Mouse (Mus musculus) heart, adult 2 months (tissue): ENCODE measurements around the gene Lcmt1. TPM values are rescaled to one million over a fixed set of nuclear protein-coding genes. Genes with fewer than 3 reads are reported as not detected.

ENCODE experiments used
- DNase-seq, 2 experiments: peaks; one replicate each; pipeline ENCODE4 v3.0.0; 2021
- H3K27ac ChIP-seq: fragments of 200-600 bp; 2 replicates; pipeline ENCODE4 v1.8.1; 2022
- H3K27me3 ChIP-seq: fragments of 200-500 bp; 2 replicates; pipeline ENCODE4 v1.6.1; 2012; ENCODE audit warnings: mild to moderate bottlenecking, low read length, inconsistent platforms, mixed read lengths; ENCODE audit not compliant: control insufficient read depth, insufficient read depth
- H3K36me3 ChIP-seq: fragments of 200-500 bp; 2 replicates; pipeline ENCODE4 v1.6.1; 2012; ENCODE audit warnings: low read length, inconsistent platforms; ENCODE audit not compliant: control insufficient read depth, insufficient read depth
- H3K4me1 ChIP-seq: fragments of 200-500 bp; 2 replicates; pipeline ENCODE4 v1.6.1; 2011; ENCODE audit warnings: low read length; ENCODE audit not compliant: control insufficient read depth, insufficient read depth
- H3K4me3 ChIP-seq: fragments of 200-600 bp; 2 replicates; pipeline ENCODE4 v1.8.1; 2022
- H3K79me2 ChIP-seq: fragments of 200-500 bp; replicated peaks from 2 replicates; pipeline ENCODE4 v1.6.1; 2012; ENCODE audit warnings: mild to moderate bottlenecking, inconsistent platforms, low read length, moderate library complexity, mixed read lengths; ENCODE audit not compliant: control insufficient read depth, insufficient read depth
- H3K9ac ChIP-seq: fragments of 200-500 bp; 2 replicates; pipeline ENCODE4 v1.6.1; 2012; ENCODE audit warnings: low read depth, mild to moderate bottlenecking, control low read depth, inconsistent platforms, low read length, mixed read lengths
- CTCF ChIP-seq: fragments of 200-600 bp; IDR thresholded peaks from 2 replicates; pipeline ENCODE4 v1.8.1; 2022; ENCODE audit warnings: antibody characterized with exemption, mild to moderate bottlenecking, moderate library complexity
- EP300 ChIP-seq: fragments of 200-500 bp; IDR thresholded peaks from 2 replicates; pipeline ENCODE4 v1.6.1; 2011; ENCODE audit warnings: low read depth, low read length, control low read depth; ENCODE audit not compliant: insufficient read depth
- POLR2A ChIP-seq: fragments of 200-500 bp; IDR thresholded peaks from 2 replicates; pipeline ENCODE4 v1.6.1; 2011; ENCODE audit warnings: mild to moderate bottlenecking, low read depth, low read length, control low read depth; ENCODE audit not compliant: insufficient read depth
- WGBS: fragments of 180-500 bp; shearing (Covaris S2); methylation state at CpG from one replicate; pipeline ENCODE4 v1.1.7; 2018; 5-methylcytosine and 5-hydroxymethylcytosine counted together
- intact Hi-C: fragments of 180-260 bp; cut with DNase I; formaldehyde crosslinking; loops from one replicate; pipeline ENCODE4 v1.15.1; 2025
- polyA plus RNA-seq: library from polyadenylated mRNA; depleted of rRNA; stranded (reverse); fragments of >200 nt; gene quantifications from 2 replicates; pipeline ENCODE4 v1.2.3, GENCODE M21; 2012
- total RNA-seq, 2 experiments: library from RNA; stranded (reverse); gene quantifications; 2 replicates each; pipeline ENCODE4 v1.2.3; 2021

The Lcmt1 gene
- total and polyA plus RNA-seq, 3 experiments: 18.5 to 22.0 (median 21.7) TPM

DNA sequence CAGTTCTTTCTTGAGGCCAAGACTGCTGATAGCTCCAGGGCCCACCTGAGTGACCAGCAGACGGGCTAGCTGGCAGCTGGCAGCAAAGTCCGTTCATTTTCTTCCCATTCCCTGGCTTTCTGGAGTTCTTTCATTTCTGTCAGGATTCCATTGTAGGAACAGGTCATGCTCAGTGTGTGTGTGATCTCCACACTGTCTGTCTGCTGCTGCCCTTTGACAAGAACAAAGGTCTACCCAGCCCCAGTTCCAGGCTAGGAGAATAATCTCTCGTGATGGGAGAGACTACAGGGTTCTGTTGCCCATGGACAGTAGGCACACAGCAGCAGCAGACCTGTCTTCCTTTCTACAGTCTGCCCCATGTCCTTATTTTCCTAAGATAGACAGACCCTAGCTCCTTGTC, 48.1 kb downstream of the Lcmt1 start:
- Histone ChIP-seq H3K79me2 (no peaks in the 10 kb centered on the region), H3K4me1 (no peaks in the 10 kb centered on the region), H3K4me3 (no peak overlapping the region), H3K36me3 (no peaks in the 10 kb centered on the region), H3K27ac (no peak overlapping the region), H3K27me3 (no peaks in the 10 kb centered on the region), H3K9ac (no peak overlapping the region)
- WGBS: 92% methylated on average over 3 of the region's 3 CpGs
- DNase-seq: no peak
- no peak for TF ChIP-seq EP300
- TF ChIP-seq CTCF: no peak
- TF ChIP-seq POLR2A: no peak
- intact Hi-C loops: no loop called here

DNA sequence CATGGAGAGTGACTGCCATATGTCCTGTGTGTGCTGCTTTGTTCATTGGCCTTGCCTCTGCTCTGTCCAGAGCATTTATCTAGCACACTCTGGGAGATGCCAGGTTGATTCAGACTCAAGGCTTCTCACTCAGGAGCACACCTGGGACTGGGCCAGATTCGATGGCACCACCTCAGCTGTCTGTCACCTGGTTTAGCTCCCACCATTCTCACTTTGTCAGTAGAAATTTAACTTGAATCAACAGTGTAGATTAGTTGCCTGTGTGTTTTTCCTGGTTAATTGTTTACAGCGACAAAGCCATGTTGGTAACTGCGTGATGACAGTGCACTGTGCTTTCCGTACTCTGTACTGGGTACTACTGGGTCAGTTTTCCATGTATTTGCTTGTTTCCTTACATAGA, 50.4 kb downstream of the Lcmt1 start:
- Histone ChIP-seq H3K79me2 (no peaks in the 10 kb centered on the region), H3K27me3 (no peaks in the 10 kb centered on the region), H3K27ac (no peak overlapping the region), H3K4me1 (no peaks in the 10 kb centered on the region), H3K36me3 (no peaks in the 10 kb centered on the region), H3K9ac (no peak overlapping the region), H3K4me3 (no peak overlapping the region)
- no peak for DNase-seq
- intact Hi-C loops: no loop called here
- TF ChIP-seq EP300: no peak
- TF ChIP-seq POLR2A: no peak
- no peak for TF ChIP-seq CTCF
- 94% methylated on average over 4 of the region's 4 CpGs for WGBS

DNA sequence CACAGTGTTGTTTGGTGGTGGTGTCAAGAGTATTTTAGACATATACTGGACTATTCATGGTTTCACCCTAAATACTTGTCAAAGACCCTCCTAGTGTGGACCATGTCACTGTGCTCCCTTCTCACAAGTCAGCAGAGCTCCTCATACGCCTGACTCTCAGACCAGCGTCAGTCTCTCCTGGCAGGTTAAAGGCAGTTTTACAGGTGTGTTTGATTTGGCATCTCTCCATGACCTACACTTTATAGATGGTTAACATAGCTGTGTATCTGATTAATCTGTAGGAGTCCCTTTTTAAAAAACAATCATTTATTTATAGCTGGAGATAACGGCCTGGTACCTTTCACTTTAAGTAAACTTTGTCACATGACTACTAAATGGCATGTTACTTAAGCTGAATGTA, 52.4 kb downstream of the Lcmt1 start:
- DNase-seq: no peak
- 83% methylated on average over 3 of the region's 3 CpGs for WGBS
- Histone ChIP-seq H3K27me3 (no peaks in the 10 kb centered on the region), H3K79me2 (no peaks in the 10 kb centered on the region), H3K9ac (no peak overlapping the region), H3K27ac (no peak overlapping the region), H3K4me1 (no peaks in the 10 kb centered on the region), H3K4me3 (no peak overlapping the region), H3K36me3 (no peaks in the 10 kb centered on the region)
- TF ChIP-seq EP300 (no peak), CTCF (no peak), POLR2A (no peak)
- intact Hi-C loops: no loop called here

DNA sequence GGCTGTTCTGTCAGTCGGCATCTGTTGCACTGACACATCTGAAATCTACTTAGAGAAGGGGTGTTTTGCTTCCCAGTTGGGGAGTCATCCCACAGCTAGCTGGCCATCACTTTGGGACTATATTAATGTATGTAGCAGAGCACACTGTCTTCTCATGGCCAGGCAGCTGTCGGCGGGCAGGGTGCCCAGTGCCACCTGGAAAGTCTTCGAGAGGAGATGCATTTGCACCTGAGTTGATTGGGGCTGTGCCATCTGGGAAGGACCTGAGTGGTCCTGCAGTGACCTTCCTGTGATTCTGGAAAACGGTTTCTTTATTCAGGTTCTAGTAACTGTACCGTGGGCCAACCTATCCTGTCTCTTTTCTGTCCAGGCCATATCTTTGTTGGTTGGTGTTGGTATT, 54.7 kb downstream of the Lcmt1 start:
- intact Hi-C loops: no loop called here
- no peaks in the 10 kb centered on the region for H3K27me3 ChIP-seq
- 92% methylated on average over 6 of the region's 6 CpGs for WGBS
- H3K4me3 ChIP-seq: no peak overlapping the region
- H3K27ac ChIP-seq: no peak overlapping the region
- H3K36me3 ChIP-seq: no peaks in the 10 kb centered on the region
- H3K4me1 ChIP-seq: no peaks in the 10 kb centered on the region
- DNase-seq: no peak
- no peak overlapping the region for H3K9ac ChIP-seq
- TF ChIP-seq EP300 (no peak), CTCF (no peak), POLR2A (no peak)
- no peaks in the 10 kb centered on the region for H3K79me2 ChIP-seq

DNA sequence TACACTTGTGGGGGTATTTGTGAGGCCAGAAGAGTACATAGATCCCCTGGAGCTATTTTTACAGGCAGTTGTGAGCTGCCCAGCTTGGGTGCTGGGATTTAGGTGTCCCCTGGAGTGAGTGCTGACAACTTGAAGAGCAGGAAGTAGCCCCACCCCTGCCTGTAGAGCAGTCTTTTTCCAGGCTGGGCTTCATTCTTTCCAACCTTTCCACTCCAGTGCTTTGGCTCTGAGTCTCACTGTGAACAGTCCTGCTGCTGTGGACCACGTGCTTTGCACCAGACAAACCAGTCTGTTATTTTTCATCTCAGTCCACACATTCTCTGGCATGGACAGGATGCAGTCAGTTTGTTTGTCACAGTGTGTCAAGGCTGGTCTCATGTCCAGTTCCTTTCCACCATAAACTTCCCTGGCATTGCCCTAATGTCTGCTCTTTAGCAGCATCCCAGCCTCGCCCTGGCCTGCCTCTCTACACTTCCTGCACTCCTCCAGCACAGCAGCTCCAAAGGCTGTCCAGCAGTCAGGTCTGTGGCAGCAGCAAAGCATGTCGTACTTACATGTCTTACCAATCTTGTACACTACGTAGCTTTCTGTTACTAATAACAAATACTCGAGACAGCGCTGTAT, 55.7 kb downstream of the Lcmt1 start:
- no peak for DNase-seq

DNA sequence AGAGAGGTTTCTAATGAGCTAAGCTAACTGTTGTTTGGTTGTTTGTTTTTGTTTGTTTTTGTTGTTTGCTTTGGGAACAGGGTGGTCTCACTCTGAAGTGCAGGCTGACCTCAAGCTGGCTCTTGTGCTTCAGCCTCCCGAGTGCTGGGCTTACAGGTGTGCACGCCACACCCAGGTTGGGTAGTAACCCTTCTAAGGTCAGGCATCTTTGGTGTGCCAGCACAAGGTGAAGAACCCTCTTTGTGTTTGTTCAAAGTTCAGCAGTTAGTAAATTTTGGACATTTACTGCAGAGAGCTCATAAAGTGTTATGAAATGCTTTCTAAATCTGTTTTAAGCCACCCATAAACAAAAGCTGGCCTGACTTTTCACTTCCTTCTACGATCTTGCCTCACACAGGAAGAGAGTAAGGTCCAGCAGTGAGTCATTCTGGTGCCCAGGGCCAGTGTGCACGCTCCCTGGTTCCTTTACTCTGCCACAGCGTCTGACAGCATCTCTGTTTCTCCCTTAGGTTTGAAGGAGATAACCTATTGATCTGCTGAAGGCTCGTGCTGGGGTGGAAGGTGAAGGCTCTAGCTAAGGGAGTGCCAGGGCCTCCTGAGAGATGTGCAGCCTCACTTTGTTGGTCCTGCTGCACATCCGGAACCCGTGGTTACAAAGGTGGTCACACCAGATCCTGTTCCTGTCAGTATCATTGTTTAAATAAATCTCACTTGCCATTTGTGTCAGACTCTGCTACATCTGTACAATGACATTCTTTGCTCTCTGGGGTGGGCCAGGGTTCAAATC, 60.2 kb downstream of the Lcmt1 start:
- no peaks in the 10 kb centered on the region; the same call in 1 of the 2 replicates for H3K4me1 ChIP-seq
- no peaks in the 10 kb centered on the region for H3K79me2 ChIP-seq
- TF ChIP-seq CTCF (no peak), EP300 (no peak)
- DNase-seq: peak; percentile 27 to 36
- H3K27ac ChIP-seq: no peak overlapping the region; the same call in 1 of the 2 replicates
- H3K9ac ChIP-seq: no peak overlapping the region
- H3K36me3 ChIP-seq: no peaks in the 10 kb centered on the region
- intact Hi-C loops: no loop called here
- no peak overlapping the region for H3K4me3 ChIP-seq
- WGBS: 59% methylated on average over 8 of the region's 8 CpGs
- no peaks in the 10 kb centered on the region for H3K27me3 ChIP-seq

More for the DNA sequence above, 55.7 kb downstream of the Lcmt1 start:
- 72% methylated on average over 6 of the region's 6 CpGs for WGBS
- Histone ChIP-seq H3K79me2 (no peaks in the 10 kb centered on the region), H3K4me1 (no peaks in the 10 kb centered on the region; the same call in 1 of the 2 replicates), H3K27ac (no peak overlapping the region), H3K27me3 (no peaks in the 10 kb centered on the region), H3K9ac (no peak overlapping the region), H3K36me3 (no peaks in the 10 kb centered on the region), H3K4me3 (no peak overlapping the region)
- TF ChIP-seq EP300 (no peak), POLR2A (no peak), CTCF (no peak)
- intact Hi-C loops: no loop called here
